Mouse (Mus musculus): ENCODE results near the gene Klc4.

DNA sequence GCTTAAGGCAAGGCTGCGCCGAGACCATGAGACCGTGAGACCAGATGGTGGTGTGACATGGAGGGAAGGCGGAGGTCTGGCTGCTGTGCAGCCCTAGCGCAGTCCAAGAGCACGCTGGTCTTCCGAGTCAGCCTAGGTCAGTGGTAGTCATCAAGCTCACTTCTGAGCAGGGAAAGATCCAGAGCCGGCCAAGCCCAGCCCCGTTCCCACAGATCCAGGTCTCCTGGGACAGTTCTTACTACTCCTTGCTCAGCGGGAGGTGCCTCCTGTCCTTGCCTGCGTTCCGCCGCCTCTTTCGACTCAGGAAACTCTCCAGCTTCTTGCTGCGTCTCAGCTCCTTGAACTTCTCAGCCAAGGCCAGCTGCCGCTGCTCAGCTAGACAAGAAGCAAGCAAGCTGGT, 21.9 kb upstream of the Klc4 start:
- TF ChIP-seq POLR2A (IDR thresholded peaks at IDR 0.05; ENCODE audit: control insufficient read depth, extremely low read depth, insufficient read depth, low read length, poor library complexity) (no peak), CTCF (IDR thresholded peaks at IDR 0.05; ENCODE audit: borderline replicate concordance, control insufficient read depth, extremely low read depth, insufficient read depth, low read length, poor library complexity) (no peak)
